Mouse (Mus musculus) myocyte (in vitro differentiated cells): ENCODE results near the gene Epb41.

Experiments used
- CEBPB ChIP-seq: IDR thresholded peaks from 2 replicates; pipeline ENCODE4 v1.6.1; 2011; ENCODE audit warnings: mild to moderate bottlenecking, moderate library complexity; ENCODE audit not compliant: poor library complexity, insufficient read depth, severe bottlenecking
- E2F4 ChIP-seq: IDR thresholded peaks from one replicate; pipeline ENCODE4 v1.6.1; 2011; ENCODE audit warnings: mild to moderate bottlenecking, control low read depth, moderate library complexity; ENCODE audit not compliant: insufficient read depth
- MAX ChIP-seq: IDR thresholded peaks from one replicate; pipeline ENCODE4 v1.6.1; 2011; ENCODE audit warnings: low read depth, mild to moderate bottlenecking, control low read depth
- MYOD1 ChIP-seq, 3 experiments: IDR thresholded peaks; one replicate each; pipeline ENCODE4 v1.6.1; 2011; ENCODE audit warnings: control low read depth in 2 of 3, low read depth in 2 of 3, mild to moderate bottlenecking in 2 of 3, moderate library complexity in 1 of 3; ENCODE audit not compliant: insufficient read length in 2 of 3, control insufficient read depth in 1 of 3
- POLR2A ChIP-seq: IDR thresholded peaks from one replicate; pipeline ENCODE4 v1.6.1; 2011; ENCODE audit warnings: low read depth, mild to moderate bottlenecking, control low read depth, moderate library complexity; ENCODE audit not compliant: insufficient read length
- TCF12 ChIP-seq: IDR thresholded peaks from one replicate; pipeline ENCODE4 v1.6.1; 2011; ENCODE audit warnings: mild to moderate bottlenecking, control low read depth; ENCODE audit not compliant: poor library complexity, insufficient read depth, severe bottlenecking

GRCm38 (mm10) chr4:132108221-132108620 is 33.1 kb upstream of the Epb41 start:
- TF ChIP-seq MAX (no peak), POLR2A (no peak), E2F4 (no peak), MYOD1 (IDR thresholded peaks at IDR 0.05; ENCODE audit: control insufficient read depth in 1 of 3, insufficient read length in 2 of 3, low read depth in 2 of 3) (no peak), TCF12 (no peak), CEBPB (no peak)
